In the genomic region with DNA sequence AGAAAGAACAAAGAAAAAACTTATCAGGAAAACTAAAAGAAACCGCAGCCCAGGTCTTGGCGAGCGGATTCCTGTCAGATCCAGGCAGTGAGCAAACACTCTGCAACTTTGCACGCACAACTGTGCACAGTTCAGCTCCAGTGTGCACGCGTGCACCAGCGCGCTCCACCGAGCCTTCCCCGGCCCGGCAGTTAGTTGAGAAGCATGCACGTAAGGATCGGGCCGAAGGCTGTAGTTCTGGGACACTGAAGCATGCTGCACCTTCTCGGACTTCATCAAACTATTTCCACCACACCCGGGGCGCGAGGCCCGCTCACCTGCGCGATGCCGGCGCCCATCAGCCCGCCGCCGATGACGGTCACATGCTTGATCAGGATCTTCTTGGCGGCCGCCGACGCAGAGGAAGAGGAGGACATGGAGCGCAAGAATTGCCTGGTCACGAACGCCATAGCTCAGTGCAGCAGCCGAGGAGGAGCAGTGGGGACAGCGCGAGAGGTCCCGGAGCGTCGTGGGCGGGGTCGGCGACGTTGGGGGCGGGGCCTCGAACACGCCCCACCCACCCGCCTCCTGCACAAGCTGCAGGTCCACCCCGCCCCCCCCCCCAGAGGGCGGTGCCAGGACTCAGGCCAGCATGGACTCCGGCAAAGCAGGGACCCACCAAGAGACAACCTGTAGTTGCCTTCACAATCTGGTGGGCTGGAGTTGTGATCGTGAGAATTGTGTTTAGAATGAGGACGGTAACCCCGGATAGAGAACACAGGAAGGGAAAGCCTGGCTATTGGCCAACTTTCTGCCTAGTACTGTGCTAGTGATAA, we compare ENCODE assay signal across 8 mouse cellular contexts. TPM values are rescaled to one million over a fixed set of nuclear protein-coding genes. Genes with fewer than 3 reads are reported as not detected.
DNase-seq lines count a peak whose midpoint lies in the region; ATAC-seq and TF ChIP-seq lines count a peak whose summit lies in the region.

Gene Hadh, minus strand, starts transcription at position 543 of the 815 bp plus-strand sequence.

- no peaks in the 10 kb centered on the region for H3K27me3 ChIP-seq in embryonic facial prominence, embryonic 14.5 days (replicated peaks; ENCODE audit: control insufficient read depth, insufficient read depth, low read length)
- H3K27me3 ChIP-seq in limb, embryonic 14.5 days (ENCODE audit: control insufficient read depth, insufficient read depth, low read length), result no peaks in the 10 kb centered on the region
- H3K27me3 ChIP-seq in midbrain, postnatal 0 days (ENCODE audit: insufficient read depth, low read length), result no peaks in the 10 kb centered on the region

- no peaks in the 10 kb centered on the region for H3K9me3 ChIP-seq in embryonic facial prominence, embryonic 14.5 days (ENCODE audit: control insufficient read depth, low read length)
- no peaks in the 10 kb centered on the region for H3K9me3 ChIP-seq in limb, embryonic 14.5 days (ENCODE audit: control insufficient read depth, low read length)
- no peaks in the 10 kb centered on the region for H3K9me3 ChIP-seq in midbrain, postnatal 0 days (ENCODE audit: low read length)

- H3K36me3 ChIP-seq in embryonic facial prominence, embryonic 14.5 days (ENCODE audit: control insufficient read depth, insufficient read depth, low read length), result peaks cover 5% of the 10 kb centered on the region; the same call in 1 of the 2 replicates
- H3K36me3 ChIP-seq in limb, embryonic 14.5 days (ENCODE audit: control insufficient read depth, insufficient read depth, low read length), result peaks cover 5% of the 10 kb centered on the region; the same call in 1 of the 2 replicates
- no peaks in the 10 kb centered on the region for H3K36me3 ChIP-seq in midbrain, postnatal 0 days (ENCODE audit: insufficient read depth, low read length)

- no peak for TF ChIP-seq CTCF in midbrain, postnatal 0 days (IDR thresholded peaks at IDR 0.05)

- peak within 1 kb of the TSS; percentile 75 for H3K9ac ChIP-seq in embryonic facial prominence, embryonic 14.5 days (ENCODE audit: low read depth, low read length)
- peak within 1 kb of the TSS; percentile 73 for H3K9ac ChIP-seq in limb, embryonic 14.5 days (ENCODE audit: low read depth, low read length, severe bottlenecking)
- peak within 1 kb of the TSS; percentile 61 for H3K9ac ChIP-seq in midbrain, postnatal 0 days (replicated peaks; ENCODE audit: low read length, poor library complexity, severe bottlenecking)

- peaks cover 12% of the 10 kb centered on the region; the same call in 1 of the 2 replicates for H3K4me1 ChIP-seq in embryonic facial prominence, embryonic 14.5 days (ENCODE audit: control insufficient read depth, insufficient read depth, low read length)
- peaks cover 35% of the 10 kb centered on the region for H3K4me1 ChIP-seq in limb, embryonic 14.5 days (ENCODE audit: control insufficient read depth, insufficient read depth, low read length)
- 0 out of 2 replicates have a peak, but pooled peaks cover 5% of the 10 kb centered on the region for H3K4me1 ChIP-seq in midbrain, postnatal 0 days (ENCODE audit: insufficient read depth, low read length)

- DNase-seq in 3T3-L1 (ENCODE audit: low read depth, low spot score), result peak; percentile 85
- DNase-seq in adrenal gland, postnatal 4 days (ENCODE audit: low spot score in 2 of 2), result peak; percentile 65 to 68
- peak; percentile 92 for DNase-seq in embryonic facial prominence, embryonic 14.5 days (ENCODE audit: low spot score)
- DNase-seq in heart, adult 8-10 months (ENCODE audit: low spot score), result peak; percentile 74
- peak; percentile 90 for DNase-seq in kidney, adult 9 months
- DNase-seq in limb, embryonic 14.5 days (ENCODE audit: low spot score), result peak; percentile 90
- DNase-seq in midbrain, postnatal 0 days (ENCODE audit: low spot score), result peak; percentile 74
- peak; percentile 68 to 72 for DNase-seq in spleen, postnatal 14 days (ENCODE audit: low spot score in 2 of 2)

- TF ChIP-seq POLR2A in limb, embryonic 14.5 days (IDR thresholded peaks at IDR 0.05; ENCODE audit: borderline replicate concordance, extremely low read depth, insufficient read depth, insufficient read length), result no peak

- peak within 1 kb of the TSS; percentile 62 for H3K4me2 ChIP-seq in embryonic facial prominence, embryonic 14.5 days (ENCODE audit: low read depth, low read length)
- peak within 1 kb of the TSS; percentile 59 for H3K4me2 ChIP-seq in limb, embryonic 14.5 days (replicated peaks; ENCODE audit: low read depth, low read length, severe bottlenecking)
- H3K4me2 ChIP-seq in midbrain, postnatal 0 days (ENCODE audit: low read depth, low read length, poor library complexity, severe bottlenecking), result peak within 1 kb of the TSS; percentile 85

- under 1% methylated on average over 39 of the region's 54 CpGs for WGBS in embryonic facial prominence, embryonic 14.5 days
- WGBS in limb, embryonic 14.5 days, result under 1% methylated on average over 51 of the region's 54 CpGs
- WGBS in midbrain, postnatal 0 days, result under 1% methylated on average over 53 of the region's 54 CpGs

- peak; percentile 95 for ATAC-seq in embryonic facial prominence, embryonic 14.5 days (ENCODE audit: low read depth)
- peak; percentile 92 for ATAC-seq in limb, embryonic 14.5 days (ENCODE audit: low FRiP score, low read depth)
- peak; percentile 88 for ATAC-seq in midbrain, postnatal 0 days (ENCODE audit: low FRiP score)

- peak within 1 kb of the TSS; percentile 86 for H3K4me3 ChIP-seq in embryonic facial prominence, embryonic 14.5 days (ENCODE audit: low read depth, low read length)
- peak within 1 kb of the TSS; percentile 87 for H3K4me3 ChIP-seq in limb, embryonic 14.5 days (replicated peaks; ENCODE audit: low read length)
- H3K4me3 ChIP-seq in midbrain, postnatal 0 days (ENCODE audit: low read depth, low read length), result peak within 1 kb of the TSS; percentile 69

- peak within 1 kb of the TSS; percentile 81 for H3K27ac ChIP-seq in embryonic facial prominence, embryonic 14.5 days (replicated peaks; ENCODE audit: low read depth, low read length)
- peak within 1 kb of the TSS; percentile 72 for H3K27ac ChIP-seq in limb, embryonic 14.5 days (replicated peaks; ENCODE audit: low read depth, low read length)
- peak within 1 kb of the TSS; percentile 32; the same call in 1 of the 2 replicates for H3K27ac ChIP-seq in midbrain, postnatal 0 days (ENCODE audit: low read depth, low read length)

RNA-seq across cellular contexts. Expression of gene Hadh, which starts in this region (rescaled TPM):
- 100 to 1,000 TPM; 379 to 452 TPM for total RNA-seq in adrenal gland, postnatal 4 days (2021)
- polyA plus RNA-seq in embryonic facial prominence, embryonic 14.5 days (2014; fragmentation: Nextera tagmentation; extraction: Ambion mirVana), result 110 and 112 TPM in 2 replicates
- 100 to 1,000 TPM; 729 to 925 (median 854) TPM for total RNA-seq in heart, adult 8-10 months (2022)
- 106 TPM in 2 replicates for polyA plus RNA-seq in limb, embryonic 14.5 days (2012; rRNA removed)
- 116 and 123 TPM in 2 replicates for polyA plus RNA-seq in limb, embryonic 14.5 days (2014; fragmentation: Nextera tagmentation; extraction: Ambion mirVana)
- total RNA-seq in midbrain, postnatal 0 days (2014; rRNA removed), result 18.9 and 21.5 TPM in 2 replicates
- 32.2 and 35.1 TPM in 2 replicates for polyA plus RNA-seq in midbrain, postnatal 0 days (2015; fragmentation: Nextera tagmentation; extraction: Ambion mirVana)

Comparison
In these comparisons a context has a peak if more than half of its experiments do, and no peak if none do; other contexts are left out.
1. Peak in every context shown above with its lines: DNase-seq, ATAC-seq, H3K4me3 ChIP-seq and H3K27ac ChIP-seq.
2. RNA of gene Hadh (total RNA-seq): 729 to 925 TPM in heart, adult 8-10 months and 379 to 452 TPM in adrenal gland, postnatal 4 days; 18.9 to 21.5 TPM in midbrain, postnatal 0 days; every median in the first group is over 10 times any median in the second.